Mouse (Mus musculus) heart, embryonic 12.5 days (tissue): ENCODE measurements at regions not wholly inside any gene's neighbourhood (a gene's known extent, or its start where the extent isn't known, plus 50 kb on each side); places are given as distances from the start of the nearest gene placed in this dataset.
"Not testable (repeated sequence)": the region's sequence is repeated elsewhere in the genome, so short reads cannot be mapped to it uniquely, and the experiment has no call there.

Source experiments
- ATAC-seq: fragments of 200-750 bp; cut with Nextera tagmentation; 2 replicates; pipeline ENCODE4 v1.8.0; 2017; ENCODE audit warnings: moderate TSS enrichment, moderate library complexity; ENCODE audit not compliant: insufficient number of reproducible peaks, low FRiP score
- H3K27ac ChIP-seq: fragments of 300-500 bp; sonication (generic); 2 replicates; pipeline ENCODE4 v1.5.1; 2016; ENCODE audit warnings: mild to moderate bottlenecking, moderate library complexity; ENCODE audit not compliant: poor library complexity, severe bottlenecking
- H3K27me3 ChIP-seq: fragments of 300-500 bp; sonication (generic); replicated peaks from 2 replicates; pipeline ENCODE4 v1.6.1; 2016; ENCODE audit warnings: mild to moderate bottlenecking, moderate library complexity
- H3K36me3 ChIP-seq: fragments of 300-500 bp; sonication (generic); 2 replicates; pipeline ENCODE4 v1.6.1; 2016; ENCODE audit warnings: mild to moderate bottlenecking, moderate library complexity
- H3K4me1 ChIP-seq: fragments of 300-500 bp; sonication (generic); replicated peaks from 2 replicates; pipeline ENCODE4 v1.6.1; 2016; ENCODE audit warnings: mild to moderate bottlenecking
- H3K4me2 ChIP-seq: fragments of 300-500 bp; sonication (generic); 2 replicates; pipeline ENCODE4 v1.6.1; 2016; ENCODE audit warnings: mild to moderate bottlenecking, moderate library complexity
- H3K4me3 ChIP-seq: fragments of 300-500 bp; sonication (generic); 2 replicates; pipeline ENCODE4 v1.5.1; 2016; ENCODE audit warnings: mild to moderate bottlenecking
- H3K9ac ChIP-seq: fragments of 300-500 bp; sonication (generic); 2 replicates; pipeline ENCODE4 v1.6.1; 2016; ENCODE audit warnings: mild to moderate bottlenecking, moderate library complexity
- H3K9me3 ChIP-seq: fragments of 300-500 bp; sonication (generic); replicated peaks from 2 replicates; pipeline ENCODE4 v1.6.1; 2016; ENCODE audit warnings: mild to moderate bottlenecking, moderate library complexity
- WGBS: fragments of 180-500 bp; shearing (Covaris S2); methylation state at CpG from one replicate; pipeline ENCODE4 v1.1.7; 2016; 5-methylcytosine and 5-hydroxymethylcytosine counted together

- 85% methylated on average over 2 of the region's 2 CpGs for WGBS
- Histone ChIP-seq H3K4me3 (no peak overlapping the region), H3K4me2 (no peak overlapping the region), H3K4me1 (peaks cover 6% of the 10 kb centered on the region), H3K9ac (no peak overlapping the region), H3K36me3 (no peaks in the 10 kb centered on the region), H3K27ac (no peak overlapping the region), H3K9me3 (no peaks in the 10 kb centered on the region), H3K27me3 (no peaks in the 10 kb centered on the region)
- no peak for ATAC-seq
These were observed 149.3 kb upstream of the Kctd3 start for GRCm38 (mm10) chr1:189156906-189157305.

- H3K4me2 ChIP-seq: no peak overlapping the region
- H3K36me3 ChIP-seq: no peaks in the 10 kb centered on the region
- 74% methylated on average over 2 of the region's 2 CpGs for WGBS
- ATAC-seq: no peak
- H3K27ac ChIP-seq: no peak overlapping the region
- no peaks in the 10 kb centered on the region for H3K9me3 ChIP-seq
- H3K4me3 ChIP-seq: no peak overlapping the region
- H3K9ac ChIP-seq: no peak overlapping the region
- no peaks in the 10 kb centered on the region for H3K27me3 ChIP-seq
- H3K4me1 ChIP-seq: peaks cover 6% of the 10 kb centered on the region
These were observed 146.7 kb upstream of the Kctd3 start for GRCm38 (mm10) chr1:189154376-189154775.

- WGBS: 83% methylated on average over 10 of the region's 10 CpGs
- H3K4me2 ChIP-seq: no peak overlapping the region
- no peaks in the 10 kb centered on the region for H3K9me3 ChIP-seq
- no peaks in the 10 kb centered on the region for H3K27me3 ChIP-seq
- no peak for ATAC-seq
- no peak overlapping the region for H3K4me3 ChIP-seq
- peaks cover 6% of the 10 kb centered on the region for H3K4me1 ChIP-seq
- H3K9ac ChIP-seq: no peak overlapping the region
- H3K27ac ChIP-seq: no peak overlapping the region
- no peaks in the 10 kb centered on the region for H3K36me3 ChIP-seq
These were observed 145.5 kb upstream of the Kctd3 start for GRCm38 (mm10) chr1:189153150-189153549.

GRCm38 (mm10) chr1:189142982-189143451 lies 135.4 kb upstream of the Kctd3 start:
- ATAC-seq: no peak
- H3K36me3 ChIP-seq: no peaks in the 10 kb centered on the region
- WGBS: 74% methylated on average over 9 of the region's 9 CpGs

GRCm38 (mm10) chr1:189142551-189142950 lies 134.9 kb upstream of the Kctd3 start:
- no peaks in the 10 kb centered on the region for H3K36me3 ChIP-seq
- no peak for ATAC-seq
- H3K27me3 ChIP-seq: no peaks in the 10 kb centered on the region
- no peaks in the 10 kb centered on the region for H3K4me1 ChIP-seq
- H3K9ac ChIP-seq: no peak overlapping the region
- WGBS: 66% methylated on average over 7 of the region's 7 CpGs
- H3K4me3 ChIP-seq: no peak overlapping the region
- H3K9me3 ChIP-seq: no peaks in the 10 kb centered on the region
- H3K27ac ChIP-seq: no peak overlapping the region
- no peak overlapping the region for H3K4me2 ChIP-seq

More at GRCm38 (mm10) chr1:189142982-189143451, 135.4 kb upstream of the Kctd3 start:
- Histone ChIP-seq H3K9ac (no peak overlapping the region), H3K4me2 (no peak overlapping the region), H3K27ac (no peak overlapping the region), H3K27me3 (no peaks in the 10 kb centered on the region), H3K4me3 (no peak overlapping the region), H3K9me3 (no peaks in the 10 kb centered on the region), H3K4me1 (no peaks in the 10 kb centered on the region)

- WGBS: 84% methylated on average over 9 of the region's 9 CpGs
- Histone ChIP-seq H3K4me3 (no peak overlapping the region), H3K9ac (no peak overlapping the region), H3K27ac (no peak overlapping the region), H3K27me3 (no peaks in the 10 kb centered on the region), H3K36me3 (no peaks in the 10 kb centered on the region), H3K4me1 (no peaks in the 10 kb centered on the region), H3K4me2 (no peak overlapping the region), H3K9me3 (no peaks in the 10 kb centered on the region)
- ATAC-seq: no peak
These were observed 134.1 kb upstream of the Kctd3 start for GRCm38 (mm10) chr1:189141694-189142093.

GRCm38 (mm10) chr1:189136731-189137385 lies 129.2 kb upstream of the Kctd3 start:
- no peak overlapping the region for H3K9ac ChIP-seq
- no peak overlapping the region for H3K4me3 ChIP-seq
- H3K4me1 ChIP-seq: no peaks in the 10 kb centered on the region
- 75% methylated on average over 7 of the region's 7 CpGs for WGBS
- H3K9me3 ChIP-seq: no peaks in the 10 kb centered on the region
- H3K27ac ChIP-seq: no peak overlapping the region
- no peak overlapping the region for H3K4me2 ChIP-seq
- H3K27me3 ChIP-seq: no peaks in the 10 kb centered on the region
- ATAC-seq: no peak
- no peaks in the 10 kb centered on the region for H3K36me3 ChIP-seq

- no peaks in the 10 kb centered on the region for H3K9me3 ChIP-seq
- no peak overlapping the region for H3K9ac ChIP-seq
- no peaks in the 10 kb centered on the region for H3K4me1 ChIP-seq
- H3K27ac ChIP-seq: no peak overlapping the region
- no peak overlapping the region for H3K4me2 ChIP-seq
- no peak overlapping the region for H3K4me3 ChIP-seq
- H3K27me3 ChIP-seq: no peaks in the 10 kb centered on the region
- ATAC-seq: no peak
- H3K36me3 ChIP-seq: no peaks in the 10 kb centered on the region
- 67% methylated on average over 4 of the region's 4 CpGs for WGBS
These were observed 128.2 kb upstream of the Kctd3 start for GRCm38 (mm10) chr1:189135826-189136225.

GRCm38 (mm10) chr1:189128706-189129105 lies 121.1 kb upstream of the Kctd3 start:
- H3K9ac ChIP-seq: no peak overlapping the region
- no peaks in the 10 kb centered on the region for H3K27me3 ChIP-seq
- no peaks in the 10 kb centered on the region for H3K36me3 ChIP-seq
- no peaks in the 10 kb centered on the region for H3K4me1 ChIP-seq
- no peak overlapping the region for H3K4me2 ChIP-seq
- H3K4me3 ChIP-seq: no peak overlapping the region
- 91% methylated on average over 2 of the region's 2 CpGs for WGBS
- no peak for ATAC-seq
- H3K27ac ChIP-seq: no peak overlapping the region
- H3K9me3 ChIP-seq: no peaks in the 10 kb centered on the region

GRCm38 (mm10) chr1:189128246-189128645 lies 120.6 kb upstream of the Kctd3 start:
- H3K27me3 ChIP-seq, ATAC-seq, H3K4me3 ChIP-seq, H3K9me3 ChIP-seq, H3K27ac ChIP-seq, H3K4me1 ChIP-seq, H3K9ac ChIP-seq, H3K36me3 ChIP-seq, H3K4me2 ChIP-seq: not testable (repeated sequence)
- WGBS: 75% methylated on average over 5 of the region's 5 CpGs

- ATAC-seq: no peak
- H3K27me3 ChIP-seq: no peaks in the 10 kb centered on the region
- no peak overlapping the region for H3K4me3 ChIP-seq
- peaks cover 3% of the 10 kb centered on the region; the same call in 1 of the 2 replicates for H3K9me3 ChIP-seq
- H3K27ac ChIP-seq: no peak overlapping the region
- no peaks in the 10 kb centered on the region for H3K4me1 ChIP-seq
- H3K4me2 ChIP-seq: no peak overlapping the region
- 58% methylated on average over 5 of the region's 5 CpGs for WGBS
- H3K9ac ChIP-seq: no peak overlapping the region
- H3K36me3 ChIP-seq: no peaks in the 10 kb centered on the region
These were observed 119.7 kb upstream of the Kctd3 start for GRCm38 (mm10) chr1:189127367-189127766.
